Mouse (Mus musculus) Patski (cell line): ENCODE results near the gene Spata33. TPM values are rescaled to one million over a fixed set of nuclear protein-coding genes. Genes with fewer than 3 reads are reported as not detected.

Experiments used
- ATAC-seq: fragments of 100-300 bp; one replicate; pipeline ENCODE4 v1.8.0; 2021
- CTCF ChIA-PET: fragments of 350-600 bp; sonication (Branson Sonifier 250); formaldehyde crosslinking; loops from one replicate; lab custom pipeline; 2022; ENCODE audit warnings: inconsistent platforms; lab: Charles Lee
- POLR2A ChIA-PET: fragments of 350-600 bp; sonication (Branson Sonifier 250); formaldehyde crosslinking; loops from one replicate; lab custom pipeline; 2022; ENCODE audit warnings: antibody characterized with exemption, inconsistent platforms; lab: Charles Lee
- DNase-seq: peaks from one replicate; pipeline ENCODE4 v3.0.0-alpha.2; 2011; ENCODE audit warnings: low read depth, low spot score
- H3K27me3 ChIP-seq: fragments of 371-371 bp; one replicate; pipeline ENCODE4 v1.5.1; 2021
- CTCF ChIP-seq: fragments of 100-300 bp; IDR thresholded peaks from one replicate; pipeline ENCODE4 v1.5.1; 2021
- in situ Hi-C: fragments of 300-500 bp; cut with MboI; formaldehyde crosslinking; loops from 3 replicates; pipeline ENCODE4 v1.11.1; 2018; ENCODE audit warnings: low pct_unique_long_range_greater_than_20kb, mixed read lengths
- polyA plus RNA-seq: library from polyadenylated mRNA; unstranded; gene quantifications from one replicate; pipeline ENCODE4 v1.2.3, GENCODE M21; 2021

The Spata33 gene
- polyA plus RNA-seq, 1 experiment from 2014 or later: 5.4 TPM

- no peak for TF ChIP-seq CTCF
- in situ Hi-C loops: no loop called here
- no peak for ATAC-seq
- POLR2A ChIA-PET: no interaction called here
- CTCF ChIA-PET: no interaction called here
- no peaks in the 10 kb centered on the region for H3K27me3 ChIP-seq
- DNase-seq: no peak
Observed at GRCm38 (mm10) chr8:123231742-123232141, 19.1 kb downstream of the Spata33 start.

GRCm38 (mm10) chr8:123232553-123232952 lies 19.9 kb downstream of the Spata33 start:
- DNase-seq (no peak), ATAC-seq (no peak)
- in situ Hi-C loops: no loop called here
- POLR2A ChIA-PET: no interaction called here
- CTCF ChIA-PET: no interaction called here
- no peak for TF ChIP-seq CTCF
- H3K27me3 ChIP-seq: no peaks in the 10 kb centered on the region

GRCm38 (mm10) chr8:123233300-123233699 lies 20.7 kb downstream of the Spata33 start:
- CTCF ChIA-PET: interaction anchor here (1.0 to 1.3 kb wide), 3 partner anchors 16 to 20 kb away, joined by 3 to 7 read pairs (median 3); partner anchors contain the start of genes Chmp1a and Spata33
- POLR2A ChIA-PET: interaction anchor here (1.0 to 1.4 kb wide), 2 partner anchors 10 to 17 kb away, joined by 3 to 4 read pairs; no protein-coding TSS in a partner anchor

GRCm38 (mm10) chr8:123233760-123234159 lies 21.1 kb downstream of the Spata33 start:
- DNase-seq: no peak
- no peak for TF ChIP-seq CTCF
- ChIA-PET POLR2A (interaction anchor here (0.5 to 1.4 kb wide), 5 partner anchors 9 to 106 kb away, joined by 3 to 4 read pairs (median 3); partner anchors contain the start of gene Cdk10), CTCF (interaction anchor here (1.0 to 1.5 kb wide), 4 partner anchors 8 to 20 kb away, joined by 3 to 7 read pairs (median 4); partner anchors contain the start of genes Chmp1a and Spata33)
- ATAC-seq: no peak
- H3K27me3 ChIP-seq: no peaks in the 10 kb centered on the region
- in situ Hi-C loops: no loop called here

More at GRCm38 (mm10) chr8:123233300-123233699, 20.7 kb downstream of the Spata33 start:
- DNase-seq: no peak
- no peaks in the 10 kb centered on the region for H3K27me3 ChIP-seq
- in situ Hi-C loops: no loop called here
- no peak for ATAC-seq
- no peak for TF ChIP-seq CTCF

GRCm38 (mm10) chr8:123234918-123235519 lies 22.4 kb downstream of the Spata33 start:
- in situ Hi-C loops: no loop called here
- ChIA-PET CTCF (interaction anchor here (1.3 to 1.5 kb wide), 3 partner anchors 9 to 128 kb away, joined by 3 to 6 read pairs (median 3); no protein-coding TSS in a partner anchor), POLR2A (interaction anchor here (1.1 to 1.5 kb wide), 4 partner anchors 8 to 20 kb away, joined by 3 to 6 read pairs (median 4); partner anchors contain the start of genes Vps9d1 and Zfp276)
- no peak for DNase-seq
- peak; percentile 3 for ATAC-seq
- H3K27me3 ChIP-seq: no peaks in the 10 kb centered on the region
- TF ChIP-seq CTCF: no peak

- ATAC-seq (peak; percentile 78), DNase-seq (peak; percentile 17)
- CTCF ChIA-PET: interaction anchor here (1.1 to 1.9 kb wide), 5 partner anchors 9 to 129 kb away, joined by 3 to 6 read pairs (median 3); no protein-coding TSS in a partner anchor
- POLR2A ChIA-PET: interaction anchor here (0.7 to 1.5 kb wide), 5 partner anchors 9 to 49 kb away, joined by 3 to 6 read pairs (median 4); partner anchors contain the start of genes Vps9d1 and Zfp276
- no peaks in the 10 kb centered on the region for H3K27me3 ChIP-seq
- in situ Hi-C loops: no loop called here
- no peak for TF ChIP-seq CTCF
Observed at GRCm38 (mm10) chr8:123235520-123236497, 23.2 kb downstream of the Spata33 start, which contains the start of gene Spata2l. Gene Spata2l, minus strand, starts transcription at chr8:123236233.

- in situ Hi-C loops: no loop called here
- ATAC-seq (no peak), DNase-seq (no peak)
- CTCF ChIA-PET: no interaction called here
- TF ChIP-seq CTCF: no peak
- POLR2A ChIA-PET: interaction anchor here (0.6 to 1.3 kb wide), 3 partner anchors 11 to 131 kb away, joined by 3 to 4 read pairs (median 4); no protein-coding TSS in a partner anchor
- H3K27me3 ChIP-seq: no peaks in the 10 kb centered on the region
Observed at GRCm38 (mm10) chr8:123239398-123239797, 26.8 kb downstream of the Spata33 start.

- no peak for TF ChIP-seq CTCF
- DNase-seq (no peak), ATAC-seq (no peak)
- H3K27me3 ChIP-seq: no peaks in the 10 kb centered on the region
- ChIA-PET CTCF (interaction anchor here (1.1 kb wide), 1 partner anchor 9 kb away, joined by 4 read pairs; no protein-coding TSS in a partner anchor), POLR2A (no interaction called here)
- in situ Hi-C loops: no loop called here
Observed at GRCm38 (mm10) chr8:123242107-123242923, 29.7 kb downstream of the Spata33 start.

- ATAC-seq: no peak
- POLR2A ChIA-PET: interaction anchor here (0.6 kb wide), 1 partner anchor 9 kb away, joined by 3 read pairs; no protein-coding TSS in a partner anchor
- no peaks in the 10 kb centered on the region for H3K27me3 ChIP-seq
- in situ Hi-C loops: no loop called here
- no peak for TF ChIP-seq CTCF
- CTCF ChIA-PET: no interaction called here
- no peak for DNase-seq
Observed at GRCm38 (mm10) chr8:123243053-123243452, 30.4 kb downstream of the Spata33 start.
